ENCODE assay signal across 8 mouse cellular contexts in the genomic region with DNA sequence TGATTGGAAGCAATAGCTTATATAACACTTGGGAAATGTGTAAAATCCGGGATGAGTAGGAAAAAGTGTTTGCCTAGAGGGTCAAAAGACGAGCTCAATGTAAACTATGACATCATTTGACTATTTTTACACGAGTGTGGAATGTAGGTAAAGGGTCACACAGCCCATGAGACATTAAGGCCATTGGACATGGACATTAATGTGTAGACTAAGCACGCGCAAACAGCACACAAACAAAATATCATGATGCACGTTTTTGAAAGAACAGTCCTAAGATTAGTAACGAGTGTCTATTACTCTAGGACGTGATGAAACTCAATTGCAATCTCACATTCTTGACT. TPM values are rescaled to one million over a fixed set of nuclear protein-coding genes. Genes with fewer than 3 reads are reported as not detected.
DNase-seq lines count a peak whose midpoint lies in the region; ATAC-seq and TF ChIP-seq lines count a peak whose summit lies in the region.

No protein-coding gene starts in this region.

- peak overlapping the region; percentile 56 for H3K4me2 ChIP-seq in hindbrain, embryonic 14.5 days (replicated peaks)
- peak overlapping the region; percentile 63 for H3K4me2 ChIP-seq in midbrain, embryonic 13.5 days (replicated peaks)

- H3K9ac ChIP-seq in hindbrain, embryonic 14.5 days: peak overlapping the region; percentile 78
- H3K9ac ChIP-seq in midbrain, embryonic 13.5 days (replicated peaks): peak overlapping the region; percentile 76

- DNase-seq in kidney, adult 2 months: no peak
- DNase-seq in kidney, adult 8-10 months: no peak
- no peak for DNase-seq in embryonic facial prominence, embryonic 10.5 days (ENCODE audit: low spot score)
- peak; percentile 26 for DNase-seq in hindbrain, embryonic 14.5 days (ENCODE audit: low spot score)
- DNase-seq in urinary bladder, postnatal 25 days (ENCODE audit: low spot score): no peak
- no peak for DNase-seq in left cerebral cortex, postnatal 4 days
- DNase-seq in gastrocnemius, postnatal 10 days: no peak

- ATAC-seq in hindbrain, embryonic 14.5 days (ENCODE audit: low FRiP score): no peak
- no peak for ATAC-seq in midbrain, embryonic 13.5 days

- TF ChIP-seq POLR2A in kidney, adult 2 months (IDR thresholded peaks at IDR 0.05; ENCODE audit: low read depth, low read length): no peak

- peaks cover 3% of the 10 kb centered on the region; the same call in 1 of the 2 replicates for H3K4me1 ChIP-seq in kidney, adult 2 months (ENCODE audit: control insufficient read depth, insufficient read depth, low read length)
- peaks cover 11% of the 10 kb centered on the region for H3K4me1 ChIP-seq in embryonic facial prominence, embryonic 10.5 days
- peaks cover 10% of the 10 kb centered on the region; the same call in 1 of the 2 replicates for H3K4me1 ChIP-seq in hindbrain, embryonic 14.5 days (replicated peaks; ENCODE audit: control insufficient read depth, insufficient read depth, low read length)
- peaks cover 9% of the 10 kb centered on the region for H3K4me1 ChIP-seq in midbrain, embryonic 13.5 days (replicated peaks)

- intact Hi-C loops in left cerebral cortex, postnatal 4 days (cut with DNase I): no loop called here

- 14% methylated on average over 8 of the region's 8 CpGs for WGBS in kidney, adult 2 months
- WGBS in embryonic facial prominence, embryonic 10.5 days: 38% methylated on average over 8 of the region's 8 CpGs
- WGBS in hindbrain, embryonic 14.5 days: 35% methylated on average over 8 of the region's 8 CpGs
- 39% methylated on average over 8 of the region's 8 CpGs for WGBS in midbrain, embryonic 13.5 days

- H3K36me3 ChIP-seq in kidney, adult 2 months (ENCODE audit: control insufficient read depth, insufficient read depth, low read length): no peaks in the 10 kb centered on the region
- 0 out of 2 replicates have a peak, but pooled peaks cover 2% of the 10 kb centered on the region for H3K36me3 ChIP-seq in embryonic facial prominence, embryonic 10.5 days (replicated peaks)
- H3K36me3 ChIP-seq in hindbrain, embryonic 14.5 days (replicated peaks; ENCODE audit: control insufficient read depth, insufficient read depth): no peaks in the 10 kb centered on the region
- H3K36me3 ChIP-seq in midbrain, embryonic 13.5 days: no peaks in the 10 kb centered on the region

- no peak for TF ChIP-seq CTCF in kidney, adult 2 months (conservative IDR thresholded peaks at IDR 0.05; ENCODE audit: insufficient read depth, insufficient read length, low read depth, low read length)

- no peaks in the 10 kb centered on the region for H3K9me3 ChIP-seq in embryonic facial prominence, embryonic 10.5 days
- no peaks in the 10 kb centered on the region for H3K9me3 ChIP-seq in hindbrain, embryonic 14.5 days (ENCODE audit: control insufficient read depth, low read length)
- H3K9me3 ChIP-seq in midbrain, embryonic 13.5 days: no peaks in the 10 kb centered on the region

- H3K4me3 ChIP-seq in kidney, adult 2 months (ENCODE audit: insufficient read depth, low read depth, low read length): peak overlapping the region; percentile 82
- peak overlapping the region; percentile 70 for H3K4me3 ChIP-seq in embryonic facial prominence, embryonic 10.5 days
- H3K4me3 ChIP-seq in hindbrain, embryonic 14.5 days (replicated peaks; ENCODE audit: low read length): peak overlapping the region; percentile 60
- H3K4me3 ChIP-seq in midbrain, embryonic 13.5 days (replicated peaks): peak overlapping the region; percentile 61

- no peaks in the 10 kb centered on the region for H3K27me3 ChIP-seq in kidney, adult 2 months (replicated peaks; ENCODE audit: control insufficient read depth, insufficient read depth, low read length)
- H3K27me3 ChIP-seq in embryonic facial prominence, embryonic 10.5 days (replicated peaks; ENCODE audit: low read depth, poor library complexity, severe bottlenecking): no peaks in the 10 kb centered on the region
- H3K27me3 ChIP-seq in hindbrain, embryonic 14.5 days (ENCODE audit: control insufficient read depth, insufficient read depth, low read length): no peaks in the 10 kb centered on the region
- H3K27me3 ChIP-seq in midbrain, embryonic 13.5 days: no peaks in the 10 kb centered on the region

- peak overlapping the region; percentile 94 for H3K27ac ChIP-seq in kidney, adult 2 months (ENCODE audit: insufficient read depth, low read depth, low read length)
- H3K27ac ChIP-seq in embryonic facial prominence, embryonic 10.5 days (replicated peaks): peak overlapping the region; percentile 91
- peak overlapping the region; percentile 88 for H3K27ac ChIP-seq in hindbrain, embryonic 14.5 days
- peak overlapping the region; percentile 93 for H3K27ac ChIP-seq in midbrain, embryonic 13.5 days

RNA-seq across cellular contexts. Expression of a gene that starts 0.4 kb away (rescaled TPM):
- 32.8 and 32.9 TPM in 2 replicates for polyA plus RNA-seq in kidney, adult 2 months (2012; rRNA removed)
- polyA plus RNA-seq in embryonic facial prominence, embryonic 10.5 days (2016; fragmentation: Nextera tagmentation; extraction: Ambion mirVana): 18.9 and 19.1 TPM in 2 replicates
- 9.8 and 13.8 TPM in 2 replicates for polyA plus RNA-seq in hindbrain, embryonic 14.5 days (2014; fragmentation: Nextera tagmentation; extraction: Ambion mirVana)
- polyA plus RNA-seq in midbrain, embryonic 13.5 days (2015; fragmentation: Nextera tagmentation; extraction: Ambion mirVana): 10.6 and 11.8 TPM in 2 replicates
- total RNA-seq in left cerebral cortex, postnatal 4 days (2021): 1 to 10 TPM; 6.6 to 6.9 TPM
- 10 to 100 TPM; 14.6 to 16.3 TPM for total RNA-seq in gastrocnemius, postnatal 10 days (2021)

RNA-seq across cellular contexts. Expression of a gene that starts 2.6 kb away (rescaled TPM):
- 0.04 TPM in 1 of 2 replicates, not detected in the other for polyA plus RNA-seq in kidney, adult 2 months (2012; rRNA removed)
- polyA plus RNA-seq in embryonic facial prominence, embryonic 10.5 days (2016; fragmentation: Nextera tagmentation; extraction: Ambion mirVana): not detected in 2 replicates
- not detected in 2 replicates for polyA plus RNA-seq in hindbrain, embryonic 14.5 days (2014; fragmentation: Nextera tagmentation; extraction: Ambion mirVana)
- not detected in 2 replicates for polyA plus RNA-seq in midbrain, embryonic 13.5 days (2015; fragmentation: Nextera tagmentation; extraction: Ambion mirVana)
- total RNA-seq in left cerebral cortex, postnatal 4 days (2021): under 1 TPM in 1 of 2 experiments, not detected in 1; 0.14 TPM
- not detected for total RNA-seq in gastrocnemius, postnatal 10 days (2021)

RNA-seq across cellular contexts. Expression of a gene that starts 22.1 kb away (rescaled TPM):
- 67.8 and 73.1 TPM in 2 replicates for polyA plus RNA-seq in kidney, adult 2 months (2012; rRNA removed)
- polyA plus RNA-seq in embryonic facial prominence, embryonic 10.5 days (2016; fragmentation: Nextera tagmentation; extraction: Ambion mirVana): 21.5 and 29.6 TPM in 2 replicates
- polyA plus RNA-seq in hindbrain, embryonic 14.5 days (2014; fragmentation: Nextera tagmentation; extraction: Ambion mirVana): 100 and 108 TPM in 2 replicates
- 64.6 and 66.8 TPM in 2 replicates for polyA plus RNA-seq in midbrain, embryonic 13.5 days (2015; fragmentation: Nextera tagmentation; extraction: Ambion mirVana)
- total RNA-seq in left cerebral cortex, postnatal 4 days (2021): 10 to 100 TPM; 51.5 to 51.9 TPM
- total RNA-seq in gastrocnemius, postnatal 10 days (2021): 10 to 100 TPM in 1 of 2 experiments, 1 to 10 TPM in 1; 8.2 to 10.4 TPM

RNA-seq across cellular contexts. Expression of a gene that starts 36.8 kb away (rescaled TPM):
- polyA plus RNA-seq in kidney, adult 2 months (2012; rRNA removed): 5.7 and 7.4 TPM in 2 replicates
- polyA plus RNA-seq in embryonic facial prominence, embryonic 10.5 days (2016; fragmentation: Nextera tagmentation; extraction: Ambion mirVana): 15.9 and 16.8 TPM in 2 replicates
- polyA plus RNA-seq in hindbrain, embryonic 14.5 days (2014; fragmentation: Nextera tagmentation; extraction: Ambion mirVana): 12.4 and 15.0 TPM in 2 replicates
- polyA plus RNA-seq in midbrain, embryonic 13.5 days (2015; fragmentation: Nextera tagmentation; extraction: Ambion mirVana): 9.1 and 12.1 TPM in 2 replicates
- total RNA-seq in left cerebral cortex, postnatal 4 days (2021): 10 to 100 TPM; 16.2 to 17.1 TPM
- total RNA-seq in gastrocnemius, postnatal 10 days (2021): 1 to 10 TPM; 3.2 to 4.3 TPM

RNA-seq across cellular contexts. Expression of a gene that starts 51.0 kb away (rescaled TPM):
- polyA plus RNA-seq in kidney, adult 2 months (2012; rRNA removed): 47.8 and 63.5 TPM in 2 replicates
- 0.16 and 0.39 TPM in 2 replicates for polyA plus RNA-seq in embryonic facial prominence, embryonic 10.5 days (2016; fragmentation: Nextera tagmentation; extraction: Ambion mirVana)
- polyA plus RNA-seq in hindbrain, embryonic 14.5 days (2014; fragmentation: Nextera tagmentation; extraction: Ambion mirVana): 0.54 and 0.61 TPM in 2 replicates
- 0.05 and 0.09 TPM in 2 replicates for polyA plus RNA-seq in midbrain, embryonic 13.5 days (2015; fragmentation: Nextera tagmentation; extraction: Ambion mirVana)
- 1 to 10 TPM; 1.8 to 2.0 TPM for total RNA-seq in left cerebral cortex, postnatal 4 days (2021)
- total RNA-seq in gastrocnemius, postnatal 10 days (2021): under 1 TPM; 0.19 to 0.36 TPM
